Mouse (Mus musculus) CH12.LX (cell line): ENCODE measurements around the gene Klf15. TPM values are rescaled to one million over a fixed set of nuclear protein-coding genes. Genes with fewer than 3 reads are reported as not detected.

Source experiments
- DNase-seq: peaks from one replicate; pipeline ENCODE4 v3.0.0-alpha.2; 2013; ENCODE audit errors: extremely low read depth
- H3K27ac ChIP-seq: 2 replicates; pipeline ENCODE4 v1.5.1; 2012; ENCODE audit warnings: low read depth, mild to moderate bottlenecking, control low read depth, moderate library complexity; ENCODE audit not compliant: insufficient read depth
- H3K27me3 ChIP-seq: replicated peaks from 2 replicates; pipeline ENCODE3; 2012; ENCODE audit warnings: inconsistent platforms
- H3K36me3 ChIP-seq, 2 experiments: replicated peaks in 1 of 2; 2 replicates each; pipeline versions ENCODE3 to v1.6.1; 2012; ENCODE audit warnings: inconsistent platforms in 1 of 2, low read length in 1 of 2, mild to moderate bottlenecking in 1 of 2, mixed read lengths in 1 of 2, moderate library complexity in 1 of 2; ENCODE audit not compliant: control insufficient read depth in 1 of 2, insufficient read depth in 1 of 2
- H3K4me1 ChIP-seq, 2 experiments: 2 replicates each; pipeline ENCODE4 v1.6.1; 2012; ENCODE audit warnings: inconsistent platforms in 1 of 2, moderate library complexity in 1 of 2; ENCODE audit not compliant: insufficient read depth in 2 of 2, control insufficient read depth in 1 of 2
- H3K4me2 ChIP-seq: 2 replicates; pipeline ENCODE4 v1.6.1; 2012; ENCODE audit warnings: low read depth, mild to moderate bottlenecking, control low read depth; ENCODE audit not compliant: poor library complexity, insufficient read depth, severe bottlenecking
- H3K4me3 ChIP-seq, 3 experiments: fragments of 150-350 bp in 1 of 3; sonication (generic) in 1 of 3; replicated peaks in 1 of 3; 2 replicates each; pipeline versions ENCODE3 to v1.5.1; 2011 to 2012; ENCODE audit warnings: low read depth in 2 of 3, low read length in 2 of 3, mild to moderate bottlenecking in 2 of 3, moderate library complexity in 2 of 3, control low read depth in 1 of 3, improper control_type of control experiment in 1 of 3, inconsistent platforms in 1 of 3, mixed read lengths in 1 of 3; ENCODE audit not compliant: poor library complexity in 1 of 3
- H3K79me2 ChIP-seq: replicated peaks from 2 replicates; pipeline ENCODE4 v1.6.1; 2012; ENCODE audit warnings: mild to moderate bottlenecking, moderate library complexity; ENCODE audit not compliant: control insufficient read depth, poor library complexity, insufficient read depth, severe bottlenecking; ENCODE audit errors: extremely low read depth
- H3K9ac ChIP-seq: 2 replicates; pipeline ENCODE4 v1.6.1; 2012; ENCODE audit warnings: low read depth, mild to moderate bottlenecking, control low read depth, moderate library complexity; ENCODE audit not compliant: insufficient read depth
- H3K9me3 ChIP-seq: replicated peaks from 2 replicates; pipeline ENCODE3; 2012; ENCODE audit warnings: low read length, inconsistent platforms, mixed read lengths
- BHLHE40 ChIP-seq: IDR thresholded peaks from 2 replicates; pipeline ENCODE4 v1.6.1; 2011; ENCODE audit warnings: mild to moderate bottlenecking, low read depth, low read length, improper control_type of control experiment
- CTCF ChIP-seq, 2 experiments: IDR thresholded peaks in 1 of 2; conservative IDR thresholded peaks in 1 of 2; 2 replicates each; pipeline ENCODE4 v1.5.1; 2011 to 2012; ENCODE audit warnings: low read depth in 2 of 2, low read length in 2 of 2, improper control_type of control experiment in 1 of 2, inconsistent platforms in 1 of 2, mild to moderate bottlenecking in 1 of 2, moderate library complexity in 1 of 2
- ELF1 ChIP-seq: IDR thresholded peaks from 2 replicates; pipeline ENCODE4 v1.6.1; 2014; ENCODE audit warnings: low read depth, mild to moderate bottlenecking, inconsistent platforms, low read length, improper control_type of control experiment
- EP300 ChIP-seq: IDR thresholded peaks from 2 replicates; pipeline ENCODE4 v1.6.1; 2011; ENCODE audit warnings: low read length, improper control_type of control experiment
- JUN ChIP-seq: IDR thresholded peaks from 2 replicates; pipeline ENCODE4 v1.6.1; 2011; ENCODE audit warnings: low read depth, mild to moderate bottlenecking, low read length, improper control_type of control experiment, moderate library complexity; ENCODE audit not compliant: insufficient read depth
- JUND ChIP-seq: conservative IDR thresholded peaks from 2 replicates; pipeline ENCODE4 v1.6.1; 2011; ENCODE audit warnings: low read depth, low read length, improper control_type of control experiment
- KAT2A ChIP-seq: IDR thresholded peaks from 2 replicates; pipeline ENCODE4 v1.6.1; 2012; ENCODE audit warnings: low read length, improper control_type of control experiment, inconsistent platforms; ENCODE audit not compliant: insufficient replicate concordance
- MAX ChIP-seq: IDR thresholded peaks from 2 replicates; pipeline ENCODE4 v1.6.1; 2011; ENCODE audit warnings: low read length, improper control_type of control experiment
- MAZ ChIP-seq: IDR thresholded peaks from 2 replicates; pipeline ENCODE4 v1.6.1; 2012; ENCODE audit warnings: low read depth, mild to moderate bottlenecking, inconsistent platforms, low read length, improper control_type of control experiment, moderate library complexity
- NELFE ChIP-seq: IDR thresholded peaks from 2 replicates; pipeline ENCODE4 v1.6.1; 2011; ENCODE audit warnings: low read depth, low read length, improper control_type of control experiment
- POLR2A ChIP-seq: IDR thresholded peaks from 2 replicates; pipeline ENCODE4 v1.6.1; 2011; ENCODE audit warnings: low read depth, mild to moderate bottlenecking, improper control_type of control experiment, low read length
- SMC3 ChIP-seq: IDR thresholded peaks from 2 replicates; pipeline ENCODE4 v1.6.1; 2011; ENCODE audit warnings: low read depth, low read length, improper control_type of control experiment
- USF2 ChIP-seq: conservative IDR thresholded peaks from 2 replicates; pipeline ENCODE4 v1.6.1; 2011; ENCODE audit warnings: low read depth, low read length, improper control_type of control experiment
- ZMIZ1 ChIP-seq: IDR thresholded peaks from 2 replicates; pipeline ENCODE4 v1.6.1; 2012; ENCODE audit warnings: low read depth, mild to moderate bottlenecking, inconsistent platforms, low read length, improper control_type of control experiment
- ZNF384 ChIP-seq: IDR thresholded peaks from 2 replicates; pipeline ENCODE4 v1.6.1; 2012; ENCODE audit warnings: low read depth, low read length, improper control_type of control experiment, inconsistent platforms
- dilution Hi-C: fragments of 300-500 bp; cut with MboI; formaldehyde crosslinking; loops from 2 replicates; pipeline ENCODE4 v1.14.3; 2020; ENCODE audit warnings: low sequenced_read_pairs; ENCODE audit not compliant: extremely low pct_unique_long_range_greater_than_20kb, extremely low pct_ligation_motif_present
- in situ Hi-C: fragments of 300-500 bp; cut with MboI; formaldehyde crosslinking; loops from 3 replicates; pipeline ENCODE4 v1.14.3; 2019; ENCODE audit warnings: low sequenced_read_pairs, low pct_ligation_motif_present, low pct_unique_long_range_greater_than_20kb, mixed read lengths
- polyA plus RNA-seq: library from polyadenylated mRNA; unstranded; fragments of >175 nt; gene quantifications from 2 replicates; pipeline ENCODE4 v1.2.1, GENCODE M21; 2012; ENCODE audit warnings: low read depth; ENCODE audit not compliant: insufficient read length
- total RNA-seq, 2 experiments: library from RNA; depleted of rRNA; stranded (reverse); fragments of 300-350 nt in 1 of 2; fragments of >200 nt in 1 of 2; gene quantifications; 2 replicates each; pipeline ENCODE4 v1.2.3; 2012 to 2014

Klf15 gene
- total and polyA plus RNA-seq, 3 experiments = not detected

- no peak for TF ChIP-seq CTCF (conservative IDR thresholded peaks at IDR 0.05 in 1 of 2, IDR thresholded peaks at IDR 0.05 in 1 of 2; ENCODE audit: low read depth in 2 of 2, low read length in 2 of 2)
- no peak for TF ChIP-seq MAZ
- in situ Hi-C loops (no loop called here), dilution Hi-C loops (no loop called here)
- no peaks in the 10 kb centered on the region for H3K79me2 ChIP-seq
- H3K27ac ChIP-seq = no peak overlapping the region
- no peak overlapping the region for H3K4me2 ChIP-seq
- no peak for DNase-seq
- peaks cover 95% of the 10 kb centered on the region for H3K27me3 ChIP-seq
- H3K4me1 ChIP-seq = peaks cover 3 to 9% of the 10 kb centered on the region in 2 experiments; a peak in 3 of 4 replicates
- no peaks in the 10 kb centered on the region for H3K36me3 ChIP-seq
- no peak overlapping the region for H3K4me3 ChIP-seq
- no peak overlapping the region for H3K9ac ChIP-seq
- no peaks in the 10 kb centered on the region for H3K9me3 ChIP-seq
Observed at GRCm38 (mm10) chr6:90472697-90473096, 10.3 kb downstream of the Klf15 start.

DNA sequence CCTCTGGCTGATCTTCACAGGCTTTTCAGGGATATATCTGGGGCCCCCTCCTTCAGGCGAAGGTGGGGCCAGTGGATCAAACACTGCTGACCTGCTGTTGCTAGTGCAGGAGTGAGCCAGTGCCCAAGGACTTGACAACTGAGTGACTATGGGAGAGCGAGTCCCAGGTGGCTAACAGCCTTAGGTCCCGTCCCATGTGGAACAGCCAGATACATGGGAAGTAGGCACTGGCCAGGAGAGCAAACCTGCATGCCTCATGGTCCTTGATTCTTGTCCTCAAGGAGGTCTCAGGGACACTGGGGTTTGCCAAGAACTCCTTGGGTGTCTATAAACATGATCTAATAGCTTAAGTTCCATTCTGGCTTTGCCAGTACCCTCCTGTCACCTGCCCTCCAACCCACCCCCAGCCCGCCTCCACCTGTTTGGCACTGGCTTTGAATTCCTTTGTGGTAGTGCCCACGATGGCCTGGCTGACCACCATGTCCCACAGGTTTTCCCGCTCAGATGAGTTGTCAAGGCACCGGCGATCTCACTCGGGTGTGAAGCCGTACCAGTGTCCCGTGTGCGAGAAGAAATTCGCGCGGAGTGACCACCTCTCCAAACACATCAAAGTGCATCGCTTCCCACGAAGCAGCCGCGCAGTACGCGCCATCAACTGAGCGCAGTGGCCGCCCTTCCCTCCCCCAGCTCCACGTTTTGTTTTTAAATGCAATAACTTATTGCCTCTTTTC, 11.4 kb downstream of the Klf15 start:
- H3K9ac ChIP-seq = no peak overlapping the region
- no peaks in the 10 kb centered on the region for H3K9me3 ChIP-seq
- H3K4me1 ChIP-seq = peaks cover 3 to 9% of the 10 kb centered on the region in 2 experiments; a peak in 3 of 4 replicates
- H3K27me3 ChIP-seq = peaks cover 96% of the 10 kb centered on the region
- H3K4me3 ChIP-seq = no peak overlapping the region
- H3K27ac ChIP-seq = no peak overlapping the region
- dilution Hi-C loops (no loop called here), in situ Hi-C loops (no loop called here)
- H3K4me2 ChIP-seq = no peak overlapping the region
- DNase-seq = no peak
- no peaks in the 10 kb centered on the region for H3K79me2 ChIP-seq
- no peaks in the 10 kb centered on the region for H3K36me3 ChIP-seq
- TF ChIP-seq ZNF384 (no peak), EP300 (no peak), USF2 (no peak), MAX (no peak), JUND (no peak), ELF1 (no peak), CTCF (conservative IDR thresholded peaks at IDR 0.05 in 1 of 2, IDR thresholded peaks at IDR 0.05 in 1 of 2; ENCODE audit: low read depth in 2 of 2, low read length in 2 of 2) (no peak), BHLHE40 (no peak), SMC3 (no peak), KAT2A (no peak), ZMIZ1 (no peak), POLR2A (no peak), NELFE (no peak), JUN (no peak)
